Mouse (Mus musculus): ENCODE measurements at regions not wholly inside any gene's neighbourhood (a gene's known extent, or its start where the extent isn't known, plus 50 kb on each side); places are given as distances from the start of the nearest gene placed in this dataset.

GRCm38 (mm10) chr16:30008451-30009357, 55.5 kb upstream of the Hes1 start:
- TF ChIP-seq CTCF (conservative IDR thresholded peaks at IDR 0.05; ENCODE audit: insufficient read depth, insufficient read length, low read depth, low read length) (peak; percentile 53), POLR2A (IDR thresholded peaks at IDR 0.05; ENCODE audit: low read depth, low read length) (peak; percentile 36)

All from kidney, adult 2 months (tissue).